Mouse (Mus musculus) CD4-positive, CD25-positive, alpha-beta regulatory T cell (primary cell): Measurements from ENCODE around the gene Spindoc. TPM values are rescaled to one million over a fixed set of nuclear protein-coding genes. Genes with fewer than 3 reads are reported as not detected.

Experiments used
- polyA plus RNA-seq: library from polyadenylated mRNA; unstranded; fragments of 100-300 nt; shearing (Covaris generic); gene quantifications from one replicate; pipeline ENCODE4 v1.2.1, GENCODE M21; 2017

Gene Spindoc
- polyA plus RNA-seq, result 26.5 TPM

GRCm38 (mm10) chr19:7382903-7383865 lies at the start of gene Spindoc:
Gene Spindoc, minus strand, starts transcription at chr19:7382994.

GRCm38 (mm10) chr19:7416834-7417735 lies 34.3 kb upstream of the Spindoc start, which contains the start of gene 2700081O15Rik:
Gene 2700081O15Rik, plus strand, starts transcription at chr19:7417625.

GRCm38 (mm10) chr19:7341512-7342397 lies 41.0 kb downstream of the Spindoc start, which contains the start of gene Mark2:
Gene Mark2, minus strand, starts transcription at chr19:7341860.

Other genes with a start within 250 kb of the Spindoc start
- 70.4 TPM for gene Otub1, start 176.7 kb downstream of the Spindoc start, polyA plus RNA-seq
- gene Cox8a, start 165.4 kb downstream of the Spindoc start, polyA plus RNA-seq, result 389 TPM
- 51.0 TPM for gene Naa40, start 141.8 kb downstream of the Spindoc start, polyA plus RNA-seq
- gene Rcor2, start 115.7 kb downstream of the Spindoc start, polyA plus RNA-seq, result 1.2 TPM
- 208 TPM for gene Mark2, start 41.1 kb downstream of the Spindoc start, polyA plus RNA-seq
- gene 2700081O15Rik, start 34.6 kb upstream of the Spindoc start, polyA plus RNA-seq, result 0.19 TPM
- 92.1 TPM for gene Rtn3, start 100.3 kb upstream of the Spindoc start, polyA plus RNA-seq
- gene Atl3, start 111.0 kb upstream of the Spindoc start, polyA plus RNA-seq, result 17.7 TPM
- gene Pla2g16, start 174.5 kb upstream of the Spindoc start, polyA plus RNA-seq, result 77.8 TPM
- gene Lgals12, start 224.2 kb upstream of the Spindoc start, polyA plus RNA-seq, result not detected
- not detected for gene Hrasls5, start 229.5 kb upstream of the Spindoc start, polyA plus RNA-seq